Mouse (Mus musculus) cerebellum, postnatal 4 days (tissue): ENCODE results near the gene Rtp2.

ENCODE experiments used
- DNase-seq, 2 experiments: peaks; one replicate each; pipeline ENCODE4 v3.0.0; 2022; ENCODE audit warnings: low spot score in 2 of 2, mixed read lengths in 1 of 2

Gene Rtp2

DNA sequence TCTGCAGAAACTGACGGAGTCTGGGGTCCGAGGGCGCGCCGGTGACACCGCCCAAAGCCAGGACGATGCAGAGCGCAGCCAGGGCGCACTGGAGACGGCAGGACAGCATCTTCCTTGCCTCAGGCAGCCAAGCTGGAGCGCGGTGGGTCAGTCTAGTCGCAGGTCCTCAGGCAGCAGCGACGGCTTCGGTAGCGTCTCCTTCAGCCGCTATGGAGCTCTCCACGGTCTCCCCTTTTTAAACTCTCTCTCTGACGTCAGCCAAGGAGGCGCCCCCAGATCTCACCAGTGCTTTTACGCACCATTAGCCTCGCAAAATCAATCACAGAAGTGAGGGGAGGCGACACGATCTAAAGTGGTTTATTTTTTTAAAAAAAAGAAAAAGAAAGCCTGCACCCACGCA, 41.6 kb downstream of the Rtp2 start, which contains the start of gene Sst:
Sst (minus strand) TSS at position 323 of the 400 bp plus-strand sequence.
- DNase-seq: no peak

DNA sequence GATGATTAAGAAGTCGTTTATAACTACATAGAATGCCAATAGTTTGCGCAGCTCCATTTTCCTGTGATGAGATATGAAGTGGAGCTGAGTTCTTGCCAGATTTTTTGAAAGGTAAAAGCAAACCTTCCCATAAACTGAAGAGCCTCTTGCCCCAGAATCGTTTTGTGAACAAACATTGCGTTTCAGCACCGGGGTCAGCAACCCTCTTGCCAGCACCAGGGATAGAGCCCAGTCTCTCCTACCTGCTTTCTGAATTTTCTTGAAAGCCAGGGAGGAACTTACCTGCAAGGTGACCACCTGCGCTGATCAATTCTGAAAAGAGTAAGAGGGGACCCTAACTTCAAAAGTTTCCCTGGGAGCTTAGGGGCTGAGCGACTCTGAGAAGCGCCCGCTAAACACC, 42.0 kb downstream of the Rtp2 start:
- DNase-seq: no peak

DNA sequence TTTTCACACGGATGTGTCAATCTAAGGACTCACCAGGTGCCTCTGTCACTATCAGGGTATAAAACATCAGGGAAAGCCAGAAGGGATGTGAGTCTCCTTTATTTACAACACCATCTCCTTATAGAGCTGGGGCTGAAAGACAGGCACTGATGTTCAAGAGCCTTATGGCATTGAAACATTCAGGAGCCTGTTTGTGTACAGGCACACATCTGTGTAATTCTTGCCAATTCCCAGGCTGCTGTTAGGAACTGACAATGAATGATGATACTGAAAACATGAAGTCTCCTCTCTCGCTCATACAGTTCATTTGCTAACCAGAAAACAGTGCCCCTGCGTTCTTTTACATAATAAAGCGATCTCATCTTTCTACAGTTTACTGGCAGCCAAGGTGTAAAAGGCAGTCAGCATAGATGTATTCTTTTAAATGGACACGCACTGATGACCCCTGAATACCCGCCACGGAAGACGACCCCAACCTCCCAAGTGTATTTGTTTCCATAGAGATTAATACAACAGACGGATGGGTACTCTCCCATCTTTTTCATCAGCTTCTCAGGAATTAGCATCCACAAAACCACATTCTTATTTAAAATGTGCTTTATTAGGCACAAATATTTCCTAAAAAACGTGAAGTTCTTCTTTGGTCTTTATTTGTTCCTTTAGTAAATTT, 44.1 kb downstream of the Rtp2 start:
- no peak for DNase-seq

DNA sequence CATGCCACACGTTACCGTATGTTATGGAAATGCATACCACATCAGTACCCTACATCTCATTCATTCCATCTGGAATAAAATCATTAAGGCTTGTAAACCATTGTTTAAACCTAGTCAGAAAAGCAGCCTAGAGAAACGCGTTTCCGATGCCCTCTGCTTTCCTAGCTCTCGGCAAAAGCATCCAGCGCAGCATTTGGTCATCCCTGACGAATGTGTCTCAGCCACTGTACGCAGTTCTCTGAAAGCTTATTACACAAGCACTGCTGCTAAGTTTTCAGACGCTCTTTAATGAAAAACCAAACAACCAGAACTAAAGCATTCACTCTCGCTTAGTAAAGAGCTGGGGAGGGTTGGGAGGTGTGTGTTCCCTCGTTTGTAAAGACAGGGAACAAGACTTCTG, 47.1 kb downstream of the Rtp2 start:
- DNase-seq: no peak
